In the genomic region with DNA sequence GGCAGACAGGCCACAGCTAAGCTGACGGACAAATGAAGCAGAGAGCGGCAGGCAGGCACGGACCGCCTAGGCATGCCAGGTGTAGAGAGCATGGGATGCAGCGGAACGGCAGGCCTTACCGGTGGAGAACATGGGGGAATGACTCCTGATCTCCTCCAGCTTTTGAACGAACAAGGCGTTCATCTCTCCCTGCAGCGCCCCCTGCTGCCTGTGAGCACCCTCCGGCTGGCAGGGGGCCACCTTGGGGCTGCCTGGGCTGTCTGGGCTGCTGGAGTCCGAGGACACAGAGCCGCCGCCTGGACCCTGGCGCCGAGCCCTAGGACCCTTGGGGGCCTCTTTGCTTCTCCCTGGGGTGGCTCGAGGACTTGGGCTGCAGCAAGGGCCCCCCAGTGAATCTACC, we compare ENCODE assay signal across 8 mouse cellular contexts. TPM values are rescaled to one million over a fixed set of nuclear protein-coding genes. Genes with fewer than 3 reads are reported as not detected.
DNase-seq lines count a peak whose midpoint lies in the region; ATAC-seq and TF ChIP-seq lines count a peak whose summit lies in the region.

No protein-coding gene starts in this region.

- peak overlapping the region; percentile 11; the same call in 1 of the 2 replicates for H3K4me2 ChIP-seq in lung, embryonic 16.5 days (ENCODE audit: low read depth, low read length)

- H3K4me1 ChIP-seq in G1E (ENCODE audit: insufficient read depth, low read depth, low read length): peaks cover 46% of the 10 kb centered on the region
- peaks cover 9% of the 10 kb centered on the region for H3K4me1 ChIP-seq in lung, embryonic 16.5 days (replicated peaks; ENCODE audit: control insufficient read depth, insufficient read depth, low read length)

- 9% methylated on average over 17 of the region's 17 CpGs for whole genome bisulfite sequencing in lung, embryonic 16.5 days

- H3K9ac ChIP-seq in lung, embryonic 16.5 days (ENCODE audit: low read length): peak overlapping the region; percentile 41; the same call in 1 of the 2 replicates

- TF ChIP-seq CTCF in G1E (IDR thresholded peaks at IDR 0.05; ENCODE audit: low read depth, low read length): peak; percentile 37; the same call in 1 of the 2 replicates

- H3K4me3 ChIP-seq in G1E (ENCODE audit: low read depth, low read length): peak overlapping the region; percentile 67
- H3K4me3 ChIP-seq in lung, embryonic 16.5 days (ENCODE audit: low read length): no peak overlapping the region

- H3K36me3 ChIP-seq in G1E (replicated peaks): peaks cover 29% of the 10 kb centered on the region
- H3K36me3 ChIP-seq in lung, embryonic 16.5 days (ENCODE audit: control insufficient read depth, insufficient read depth, low read length): 0 out of 2 replicates have a peak, but pooled peaks cover 2% of the 10 kb centered on the region

- H3K27ac ChIP-seq in lung, embryonic 16.5 days (ENCODE audit: low read length): no peak overlapping the region

- ATAC-seq in G1E (ENCODE audit: extremely low read depth, insufficient number of reproducible peaks, low FRiP score, poor library complexity, severe bottlenecking): no peak
- peak; percentile 44 for ATAC-seq in frontal cortex, adult (ENCODE audit: low TSS enrichment)
- ATAC-seq in hematopoietic stem cell, adult 5-6 weeks (replicated peaks in 1 of 2; ENCODE audit: insufficient read depth in 1 of 2, low FRiP score in 2 of 2, low TSS enrichment in 1 of 2, low read depth in 1 of 2, poor library complexity in 2 of 2, severe bottlenecking in 2 of 2): peak; percentile 33 to 58; a peak in 3 of 4 replicates
- ATAC-seq in lung, embryonic 16.5 days (ENCODE audit: low read depth): peak; percentile 12; the same call in 1 of the 2 replicates

- H3K9me3 ChIP-seq in G1E (replicated peaks): no peaks in the 10 kb centered on the region
- H3K9me3 ChIP-seq in lung, embryonic 16.5 days (ENCODE audit: control insufficient read depth, low read length): no peaks in the 10 kb centered on the region

- H3K27me3 ChIP-seq in G1E (ENCODE audit: insufficient read depth, low read length): peaks cover 38% of the 10 kb centered on the region
- no peaks in the 10 kb centered on the region; the same call in 1 of the 2 replicates for H3K27me3 ChIP-seq in lung, embryonic 16.5 days (ENCODE audit: control insufficient read depth, insufficient read depth, low read depth, low read length)

- peak; percentile 87 for DNase-seq in G1E (ENCODE audit: low spot score)
- DNase-seq in cerebellum, adult 8-10 months: peak; percentile 74
- DNase-seq in layer of hippocampus, adult 9-10 months (ENCODE audit: low spot score): peak; percentile 64
- peak; percentile 71 for DNase-seq in retina, postnatal 7 days (ENCODE audit: low read depth, low spot score)
- peak; percentile 93 for DNase-seq in thymus, postnatal 4 days

RNA-seq across cellular contexts. Expression of gene Pank4, which starts 22.2 kb away (rescaled TPM):
- total RNA-seq in G1E (2014; fragmentation: Nextera tagmentation): 33.4 and 39.3 TPM in 2 replicates
- 41.6 and 45.2 TPM in 2 replicates for total RNA-seq in G1E (2017)
- polyA plus RNA-seq in G1E (2012): 30.0 and 34.2 TPM in 2 replicates
- 26.7 and 41.8 TPM in 2 replicates for total RNA-seq in hematopoietic stem cell, adult 5-6 weeks (2017)
- 47.3 and 48.4 TPM in 2 replicates for polyA plus RNA-seq in lung, embryonic 16.5 days (2015; fragmentation: Nextera tagmentation; extraction: Ambion mirVana)

RNA-seq across cellular contexts. Expression of gene Hes5, which starts 25.4 kb away (rescaled TPM):
- total RNA-seq in G1E (2014; fragmentation: Nextera tagmentation) (not detected in 2 replicates), G1E (2017) (not detected in 2 replicates)
- not detected in 2 replicates for polyA plus RNA-seq in G1E (2012)
- total RNA-seq in hematopoietic stem cell, adult 5-6 weeks (2017): 1.4 TPM in 1 of 2 replicates, not detected in the other
- 0.54 and 0.55 TPM in 2 replicates for polyA plus RNA-seq in lung, embryonic 16.5 days (2015; fragmentation: Nextera tagmentation; extraction: Ambion mirVana)

RNA-seq across cellular contexts. Expression of gene Tnfrsf14, which starts 57.7 kb away (rescaled TPM):
- total RNA-seq in G1E (2014; fragmentation: Nextera tagmentation): 45.1 and 131 TPM in 2 replicates
- 23.9 and 27.7 TPM in 2 replicates for total RNA-seq in G1E (2017)
- polyA plus RNA-seq in G1E (2012): 3.5 and 7.2 TPM in 2 replicates
- 29.9 and 48.0 TPM in 2 replicates for total RNA-seq in hematopoietic stem cell, adult 5-6 weeks (2017)
- polyA plus RNA-seq in lung, embryonic 16.5 days (2015; fragmentation: Nextera tagmentation; extraction: Ambion mirVana): 1.7 and 1.9 TPM in 2 replicates
